Mouse (Mus musculus) stomach, postnatal 0 days (tissue): ENCODE data around the gene Zc2hc1b. TPM values are rescaled to one million over a fixed set of nuclear protein-coding genes. Genes with fewer than 3 reads are reported as not detected.
"Not testable (repeated sequence)": the region's sequence is repeated elsewhere in the genome, so short reads cannot be mapped to it uniquely, and the experiment has no call there.

ENCODE experiments used
- ATAC-seq: fragments of 200-750 bp; cut with Nextera tagmentation; 2 replicates; pipeline ENCODE4 v1.8.0; 2017; ENCODE audit not compliant: low FRiP score, low TSS enrichment
- DNase-seq: peaks from one replicate; pipeline ENCODE4 v3.0.0-alpha.2; 2016; ENCODE audit warnings: low spot score
- H3K27ac ChIP-seq: fragments of 300-500 bp; sonication (generic); replicated peaks from 2 replicates; pipeline ENCODE4 v1.5.1; 2014; ENCODE audit warnings: mild to moderate bottlenecking, control low read depth
- H3K27me3 ChIP-seq: fragments of 300-500 bp; sonication (generic); 2 replicates; pipeline ENCODE4 v1.6.1; 2014; ENCODE audit warnings: low read length; ENCODE audit not compliant: control insufficient read depth, insufficient read depth
- H3K36me3 ChIP-seq: fragments of 300-500 bp; sonication (generic); 2 replicates; pipeline ENCODE4 v1.6.1; 2014; ENCODE audit warnings: low read length, mixed read lengths; ENCODE audit not compliant: control insufficient read depth, insufficient read depth
- H3K4me1 ChIP-seq: fragments of 300-500 bp; sonication (generic); replicated peaks from 2 replicates; pipeline ENCODE4 v1.6.1; 2014; ENCODE audit warnings: antibody characterized with exemption; ENCODE audit not compliant: control insufficient read depth, insufficient read depth
- H3K4me2 ChIP-seq: fragments of 300-500 bp; sonication (generic); replicated peaks from 2 replicates; pipeline ENCODE4 v1.6.1; 2014; ENCODE audit warnings: low read depth, mild to moderate bottlenecking, control low read depth, moderate library complexity
- H3K4me3 ChIP-seq: fragments of 300-500 bp; sonication (generic); 2 replicates; pipeline ENCODE4 v1.5.1; 2014; ENCODE audit warnings: low read depth, low read length, control low read depth
- H3K9ac ChIP-seq: fragments of 300-500 bp; sonication (generic); 2 replicates; pipeline ENCODE4 v1.6.1; 2014; ENCODE audit warnings: mild to moderate bottlenecking, low read length, control low read depth, mixed read lengths
- H3K9me3 ChIP-seq: fragments of 300-500 bp; sonication (generic); 2 replicates; pipeline ENCODE4 v1.6.1; 2016; ENCODE audit warnings: low read length; ENCODE audit not compliant: control insufficient read depth
- CTCF ChIP-seq: IDR thresholded peaks from 2 replicates; pipeline ENCODE4 v1.5.1; 2016; ENCODE audit warnings: antibody characterized with exemption, low read depth, mild to moderate bottlenecking, moderate library complexity
- EP300 ChIP-seq: optimal IDR thresholded peaks from 2 replicates; pipeline ENCODE3; 2016; ENCODE audit warnings: antibody characterized with exemption
- WGBS: fragments of 180-500 bp; shearing (Covaris S2); extraction: QIAGEN DNeasy Blood & Tissue Kit; methylation state at CpG from one replicate; pipeline ENCODE4 v1.1.7; 2014; 5-methylcytosine and 5-hydroxymethylcytosine counted together
- polyA plus RNA-seq: library from polyadenylated mRNA; unstranded; fragments of >200 nt; fragmentation: Nextera tagmentation; extraction: Ambion mirVana; gene quantifications from 2 replicates; pipeline ENCODE4 v1.2.1, GENCODE M21; 2015

Zc2hc1b gene
- polyA plus RNA-seq, 1 experiment from 2014 or later = not detected

- no peak overlapping the region for H3K27ac ChIP-seq
- no peaks in the 10 kb centered on the region for H3K27me3 ChIP-seq
- no peak for TF ChIP-seq CTCF
- no peak for TF ChIP-seq EP300
- no peaks in the 10 kb centered on the region for H3K4me1 ChIP-seq
- H3K4me3 ChIP-seq = no peak overlapping the region
- WGBS = 79% methylated on average over 1 of the region's 1 CpGs
- no peak overlapping the region for H3K4me2 ChIP-seq
- no peaks in the 10 kb centered on the region for H3K9me3 ChIP-seq
- DNase-seq (no peak), ATAC-seq (no peak)
- no peaks in the 10 kb centered on the region for H3K36me3 ChIP-seq
- no peak overlapping the region for H3K9ac ChIP-seq
These were observed 21.4 kb upstream of the Zc2hc1b start for GRCm38 (mm10) chr10:13199234-13199633.

GRCm38 (mm10) chr10:13196872-13197507, 19.2 kb upstream of the Zc2hc1b start:
- H3K9me3 ChIP-seq = no peaks in the 10 kb centered on the region
- no peak overlapping the region for H3K9ac ChIP-seq
- DNase-seq (no peak), ATAC-seq (no peak)
- no peak overlapping the region for H3K4me2 ChIP-seq
- no peaks in the 10 kb centered on the region for H3K36me3 ChIP-seq
- H3K4me3 ChIP-seq = no peak overlapping the region
- H3K27me3 ChIP-seq = no peaks in the 10 kb centered on the region
- no peaks in the 10 kb centered on the region for H3K4me1 ChIP-seq
- no peak for TF ChIP-seq CTCF
- no peak for TF ChIP-seq EP300
- H3K27ac ChIP-seq = no peak overlapping the region
- 54% methylated on average over 8 of the region's 8 CpGs for WGBS

GRCm38 (mm10) chr10:13193496-13193895, 15.7 kb upstream of the Zc2hc1b start:
- not testable (repeated sequence) for H3K4me1 ChIP-seq, ATAC-seq, H3K27me3 ChIP-seq, DNase-seq, H3K9me3 ChIP-seq, H3K27ac ChIP-seq, H3K9ac ChIP-seq, H3K36me3 ChIP-seq
- 83% methylated on average over 7 of the region's 7 CpGs for WGBS
- peak overlapping the region; percentile 78; the same call in 1 of the 2 replicates for H3K4me3 ChIP-seq
- H3K4me2 ChIP-seq = peak overlapping the region; percentile 91

- under 1% methylated on average over 43 of the region's 43 CpGs for WGBS
- H3K27me3 ChIP-seq = no peaks in the 10 kb centered on the region
- peak within 1 kb of the TSS; percentile 97 for H3K27ac ChIP-seq
- H3K4me2 ChIP-seq = peak within 1 kb of the TSS; percentile 91
- peak within 1 kb of the TSS; percentile 93 for H3K9ac ChIP-seq
- H3K4me1 ChIP-seq = no peaks in the 10 kb centered on the region
- ATAC-seq = peak; percentile 99
- DNase-seq = peak; percentile 98
- H3K36me3 ChIP-seq = peaks cover 3% of the 10 kb centered on the region; the same call in 1 of the 2 replicates
- no peaks in the 10 kb centered on the region for H3K9me3 ChIP-seq
- TF ChIP-seq CTCF (no peak), EP300 (peak; percentile 63)
- H3K4me3 ChIP-seq = peak within 1 kb of the TSS; percentile 78
These were observed 15.0 kb upstream of the Zc2hc1b start, which contains the start of gene Ltv1 for GRCm38 (mm10) chr10:13192731-13193351. TSS of gene Ltv1 (minus strand) at chr10:13193168.

- no peak for TF ChIP-seq CTCF
- no peak for TF ChIP-seq EP300
- 52% methylated on average over 5 of the region's 5 CpGs for WGBS
- no peak for ATAC-seq
These were observed 12.1 kb upstream of the Zc2hc1b start for GRCm38 (mm10) chr10:13189881-13190280.

GRCm38 (mm10) chr10:13186754-13187153, 8.9 kb upstream of the Zc2hc1b start:
- no peak for DNase-seq

More at GRCm38 (mm10) chr10:13189881-13190280, 12.1 kb upstream of the Zc2hc1b start:
- no peak for DNase-seq
- peak overlapping the region; percentile 83 for H3K27ac ChIP-seq
- peak overlapping the region; percentile 5; the same call in 1 of the 2 replicates for H3K9ac ChIP-seq
- H3K27me3 ChIP-seq = no peaks in the 10 kb centered on the region
- no peaks in the 10 kb centered on the region for H3K4me1 ChIP-seq
- no peak overlapping the region for H3K4me2 ChIP-seq
- no peaks in the 10 kb centered on the region for H3K9me3 ChIP-seq
- peaks cover 11% of the 10 kb centered on the region for H3K36me3 ChIP-seq
- no peak overlapping the region for H3K4me3 ChIP-seq

More at GRCm38 (mm10) chr10:13186754-13187153, 8.9 kb upstream of the Zc2hc1b start:
- no peaks in the 10 kb centered on the region for H3K9me3 ChIP-seq
- no peak overlapping the region for H3K4me2 ChIP-seq
- H3K36me3 ChIP-seq = peaks cover 15% of the 10 kb centered on the region
- H3K9ac ChIP-seq = no peak overlapping the region
- WGBS = 65% methylated on average over 3 of the region's 3 CpGs
- ATAC-seq = no peak
- H3K4me3 ChIP-seq = no peak overlapping the region
- H3K27ac ChIP-seq = 0 out of 2 replicates have a peak overlapping the region, but pooled peaks have one; percentile 4
- H3K4me1 ChIP-seq = no peaks in the 10 kb centered on the region
- no peak for TF ChIP-seq CTCF
- TF ChIP-seq EP300 = no peak
- no peaks in the 10 kb centered on the region for H3K27me3 ChIP-seq
